Mouse (Mus musculus): ENCODE measurements around the gene Ttyh1.

GRCm38 (mm10) chr7:4124315-4124759 lies 5.1 kb downstream of the Ttyh1 start:
- no peak for TF ChIP-seq POLR2A (IDR thresholded peaks at IDR 0.05; ENCODE audit: low read depth, low read length)
- TF ChIP-seq CTCF (IDR thresholded peaks at IDR 0.05; ENCODE audit: extremely low read depth, insufficient read length, insufficient replicate concordance, low read depth, low read length): no peak

Data from small intestine, adult 2 months (tissue).